Mouse (Mus musculus) NIH3T3 (cell line): ENCODE data around the gene Scyl1.
A peak's percentile ranks its signal among the peaks of the same experiment; 100 is the strongest.

Experiments used
- DNase-seq: peaks from one replicate; pipeline ENCODE4 v3.0.0-alpha.2; 2012; ENCODE audit warnings: low read depth

The Scyl1 gene

GRCm38 (mm10) chr19:5743576-5743975 lies 27.6 kb downstream of the Scyl1 start:
- peak; percentile 71 for DNase-seq

- peak; percentile 58 for DNase-seq
Measured at GRCm38 (mm10) chr19:5742241-5742641, 29.0 kb downstream of the Scyl1 start.

GRCm38 (mm10) chr19:5741641-5742240 lies 29.5 kb downstream of the Scyl1 start:
- DNase-seq, result peak; percentile 96

- peak; percentile 92 for DNase-seq
Measured at GRCm38 (mm10) chr19:5740320-5741317, 30.6 kb downstream of the Scyl1 start, which contains the start of gene Ltbp3. Gene Ltbp3 (plus strand): TSS chr19:5740904.

GRCm38 (mm10) chr19:5739446-5739845 lies 31.8 kb downstream of the Scyl1 start:
- DNase-seq, result peak; percentile 42

- DNase-seq, result no peak
Measured at GRCm38 (mm10) chr19:5734325-5734724, 36.9 kb downstream of the Scyl1 start.

- peak; percentile 98 for DNase-seq
Measured at GRCm38 (mm10) chr19:5731264-5731978, 39.8 kb downstream of the Scyl1 start.

- DNase-seq, result no peak
Measured at GRCm38 (mm10) chr19:5730314-5731186, 40.7 kb downstream of the Scyl1 start.

- DNase-seq, result peak; percentile 95
Measured at GRCm38 (mm10) chr19:5729444-5729815, 41.8 kb downstream of the Scyl1 start, which contains the start of gene Fam89b. Gene Fam89b (minus strand): TSS chr19:5729653.

- peak; percentile 86 for DNase-seq
Measured at GRCm38 (mm10) chr19:5728631-5729443, 42.4 kb downstream of the Scyl1 start.

- DNase-seq, result peak; percentile 95
Measured at GRCm38 (mm10) chr19:5727701-5728100, 43.5 kb downstream of the Scyl1 start.

GRCm38 (mm10) chr19:5726961-5727578 lies 44.1 kb downstream of the Scyl1 start:
- no peak for DNase-seq

GRCm38 (mm10) chr19:5725767-5726515 lies 45.3 kb downstream of the Scyl1 start, which contains the start of gene Ehbp1l1:
Gene Ehbp1l1 (minus strand): TSS chr19:5726317.
- DNase-seq, result peak; percentile 90

- peak; percentile 86 for DNase-seq
Measured at GRCm38 (mm10) chr19:5725029-5725707, 46.1 kb downstream of the Scyl1 start.

GRCm38 (mm10) chr19:5724549-5724941 lies 46.7 kb downstream of the Scyl1 start:
- DNase-seq, result peak; percentile 81

- DNase-seq, result no peak
Measured at GRCm38 (mm10) chr19:5723934-5724548, 47.2 kb downstream of the Scyl1 start.

- DNase-seq, result no peak
Measured at GRCm38 (mm10) chr19:5722848-5723425, 48.3 kb downstream of the Scyl1 start.

- no peak for DNase-seq
Measured at GRCm38 (mm10) chr19:5721233-5721632, 50.0 kb downstream of the Scyl1 start.
